Mouse (Mus musculus): Measurements from ENCODE around the gene Hddc2.

The Hddc2 gene

DNA sequence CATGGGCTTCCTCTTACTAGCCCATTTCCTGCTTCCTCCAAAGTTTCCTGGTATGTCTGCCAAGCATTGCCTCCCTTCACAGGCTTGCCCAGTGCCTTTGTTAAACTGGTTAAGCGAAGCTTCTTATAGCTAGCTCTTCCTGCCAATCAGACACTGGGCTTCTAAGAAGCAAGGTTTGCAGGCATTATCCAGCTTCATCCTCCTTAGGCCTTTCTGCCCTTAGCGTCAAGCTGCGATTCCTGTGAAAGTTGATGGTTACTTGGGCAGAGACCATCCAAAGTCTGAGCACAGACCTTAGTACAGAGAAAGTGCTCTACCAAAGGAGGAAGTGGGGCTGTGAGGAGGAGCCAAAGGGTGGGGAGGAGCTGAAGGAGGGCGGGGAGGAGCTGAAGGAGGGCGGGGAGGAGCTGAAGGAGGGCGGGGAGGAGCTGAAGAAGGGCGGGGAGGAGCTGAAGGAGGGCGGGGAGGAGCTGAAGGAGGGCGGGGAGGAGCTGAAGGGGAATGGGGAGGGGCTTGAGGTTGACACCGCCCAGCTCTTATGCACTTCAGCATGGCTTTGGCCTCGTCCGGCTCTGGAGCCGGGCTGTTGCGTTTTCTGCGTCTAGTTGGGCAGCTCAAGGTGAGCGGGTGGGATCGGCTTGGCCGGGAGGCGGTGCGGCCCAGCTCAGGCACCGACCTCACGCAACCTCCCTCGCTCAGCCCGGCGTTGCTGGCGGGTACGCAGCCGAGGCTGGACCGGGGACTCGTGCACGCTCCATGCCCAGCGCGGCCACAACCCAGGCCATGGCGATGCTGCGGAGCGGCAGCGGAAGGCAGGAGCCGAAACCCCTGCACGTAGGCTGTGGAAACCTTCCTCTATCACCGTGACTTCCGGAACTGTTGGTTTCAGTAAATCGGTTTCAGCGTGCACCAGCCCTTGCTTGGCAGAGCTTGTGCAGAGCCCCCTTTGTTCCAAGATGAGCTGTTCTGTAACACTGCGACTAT is at the start of gene Hddc2:
Gene Hddc2 (plus strand): TSS at position 519 of the 984 bp plus-strand sequence.
- peak; percentile 91 for DNase-seq (ENCODE audit: low read depth)

GRCm38 (mm10) chr10:31272738-31273137 is 40.4 kb upstream of the Hddc2 start:
- DNase-seq (ENCODE audit: low read depth) = no peak

DNA sequence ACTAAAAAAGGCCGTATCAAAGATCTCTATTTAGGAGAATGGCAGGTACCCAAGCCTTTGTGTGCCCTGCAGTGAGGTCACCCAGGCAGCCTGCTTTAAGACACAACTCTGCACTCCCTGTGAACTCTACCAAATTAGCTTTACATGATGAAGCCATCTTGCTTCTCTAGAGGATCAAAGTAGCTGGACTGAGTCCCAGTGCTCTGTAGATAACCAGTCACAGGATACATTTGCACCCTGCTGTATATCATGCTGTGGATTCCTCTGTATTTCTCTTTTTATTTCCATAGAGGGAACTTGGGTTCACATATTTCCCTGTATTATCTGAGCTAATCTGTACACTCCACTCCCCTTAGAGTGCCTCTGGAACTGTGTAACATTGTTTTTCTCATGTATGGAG is 40.0 kb upstream of the Hddc2 start:
- DNase-seq (ENCODE audit: low read depth) = no peak

- DNase-seq (ENCODE audit: low read depth) = no peak
Observed at GRCm38 (mm10) chr10:31287787-31288186, 25.4 kb upstream of the Hddc2 start.

DNA sequence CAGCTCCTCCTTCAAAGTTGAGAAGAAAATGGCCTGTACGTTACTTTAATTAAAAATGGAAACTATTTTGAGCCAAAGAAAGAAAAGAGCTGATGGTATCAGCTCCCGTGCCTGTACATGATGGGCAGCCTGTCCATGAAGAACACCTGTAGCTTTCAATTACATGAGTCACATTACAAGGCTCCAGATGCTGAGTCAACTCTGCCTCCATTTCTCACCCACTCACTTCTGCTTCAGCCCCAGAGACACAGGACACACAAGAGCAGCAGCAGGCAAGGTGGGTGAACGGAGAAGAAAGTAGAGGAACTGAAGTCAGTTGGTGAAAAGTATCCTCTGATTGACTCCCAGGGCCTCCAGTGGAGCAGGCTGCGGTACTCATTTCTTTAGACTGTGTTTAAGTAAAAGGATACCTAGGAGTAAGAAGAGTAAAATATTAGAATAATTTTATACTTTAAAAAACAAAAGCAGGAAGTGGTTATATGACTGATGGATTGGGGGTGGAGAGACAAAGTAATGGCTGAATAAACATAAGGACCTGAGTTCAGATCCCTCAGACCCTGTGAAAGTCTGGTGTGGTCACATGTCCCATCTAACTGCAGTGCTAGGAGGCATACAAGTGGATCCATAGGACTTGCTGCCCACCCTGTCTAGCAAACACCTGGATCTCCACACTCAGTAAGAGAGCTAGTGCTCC is 24.3 kb upstream of the Hddc2 start:
- no peak for DNase-seq (ENCODE audit: low read depth)

GRCm38 (mm10) chr10:31295705-31296104 is 17.5 kb upstream of the Hddc2 start:
- DNase-seq (ENCODE audit: low read depth) = no peak

- no peak for DNase-seq (ENCODE audit: low read depth)
Observed at GRCm38 (mm10) chr10:31296458-31296857, 16.7 kb upstream of the Hddc2 start.

DNA sequence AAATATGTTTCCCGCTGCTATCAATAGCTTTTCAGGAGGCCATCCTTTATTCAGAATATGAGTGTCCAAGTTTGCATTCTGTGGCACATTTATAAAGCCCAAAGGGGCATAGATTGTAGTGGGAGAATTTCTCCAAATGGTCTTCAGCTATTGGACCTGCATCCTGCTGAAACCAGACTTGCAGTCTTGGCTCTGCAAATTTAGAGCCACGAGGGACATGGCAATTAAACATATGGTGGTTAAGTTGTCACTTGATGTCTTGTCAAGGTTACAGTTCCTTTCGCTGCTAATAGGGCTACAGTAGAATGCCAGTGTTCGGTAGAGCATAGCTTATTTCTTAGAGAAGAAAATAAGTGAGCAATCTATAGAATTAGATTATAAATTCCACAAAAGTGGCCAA is 16.1 kb upstream of the Hddc2 start:
- DNase-seq (ENCODE audit: low read depth) = no peak

GRCm38 (mm10) chr10:31298263-31298662 is 14.9 kb upstream of the Hddc2 start:
- DNase-seq (ENCODE audit: low read depth) = no peak

DNA sequence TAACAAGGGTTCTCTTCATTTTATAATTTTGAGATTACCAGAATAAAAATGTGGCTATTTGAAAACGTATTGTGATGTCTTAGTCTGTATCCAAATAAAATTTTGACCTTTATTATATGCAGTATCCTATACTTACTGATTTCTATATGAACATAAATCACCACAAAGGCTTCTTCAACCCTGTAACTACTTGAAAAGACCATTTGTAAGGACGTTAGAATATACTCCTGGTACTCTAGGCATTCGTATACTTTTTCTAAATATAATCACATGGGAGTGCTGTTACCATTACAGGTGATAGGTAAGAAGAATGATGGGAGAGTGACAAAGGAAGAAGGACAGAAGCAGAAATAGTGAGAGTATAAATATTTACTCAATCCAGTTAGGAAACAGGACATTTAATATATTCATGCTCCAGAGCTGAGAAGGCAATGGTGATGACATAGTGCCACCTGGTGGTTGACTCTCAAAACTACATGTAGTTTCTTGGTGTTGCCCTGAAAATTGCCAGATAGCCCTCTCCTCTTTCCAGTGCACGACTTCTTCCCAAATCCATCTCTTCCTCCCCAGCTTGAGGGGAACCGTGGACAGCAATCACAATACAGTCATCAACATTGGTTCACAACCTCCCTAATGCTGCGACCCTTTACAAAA is 14.1 kb upstream of the Hddc2 start:
- peak; percentile 77 for DNase-seq (ENCODE audit: low read depth)

DNA sequence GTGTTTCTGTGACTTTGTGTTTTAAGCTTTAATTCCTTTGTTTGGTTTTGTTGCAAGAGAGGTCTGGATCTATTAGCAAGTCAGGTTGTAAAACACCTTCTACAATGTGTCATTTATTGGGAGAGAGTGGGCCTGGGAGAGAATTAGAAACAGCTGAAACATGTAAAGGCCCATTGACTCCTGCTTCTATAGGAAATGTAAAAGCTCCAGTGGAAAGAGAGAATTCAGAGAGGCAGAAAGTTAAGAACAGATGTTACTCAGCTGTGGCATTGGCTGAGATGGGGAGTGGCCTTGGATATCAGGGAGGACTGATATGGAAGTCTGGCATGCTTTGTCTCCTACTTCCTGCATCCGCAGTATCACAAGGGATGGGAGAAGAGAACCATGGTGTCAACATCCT is 12.9 kb upstream of the Hddc2 start:
- no peak for DNase-seq (ENCODE audit: low read depth)

DNA sequence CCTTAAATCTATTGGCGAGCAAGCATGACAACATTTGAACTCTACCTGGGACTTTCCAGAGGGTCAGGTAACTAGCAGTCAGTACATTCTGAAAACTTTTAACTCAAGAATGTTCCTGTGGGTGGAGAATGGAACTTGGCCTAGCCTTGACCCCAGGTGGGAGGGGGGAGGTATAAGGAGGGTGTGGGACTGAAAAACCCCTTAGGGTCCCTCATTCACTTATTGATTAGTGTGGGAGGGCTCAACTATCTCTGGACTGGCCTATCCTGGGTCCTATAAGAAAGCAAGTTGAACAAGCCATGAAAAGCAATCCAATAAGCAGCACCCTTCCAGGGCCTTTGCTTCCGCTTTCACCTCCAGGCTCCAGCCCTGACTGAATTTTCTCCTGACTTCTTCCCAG is 9.7 kb upstream of the Hddc2 start:
- DNase-seq (ENCODE audit: low read depth) = no peak

- DNase-seq (ENCODE audit: low read depth) = no peak
Observed at GRCm38 (mm10) chr10:31307024-31307598, 6.1 kb upstream of the Hddc2 start.

- no peak for DNase-seq (ENCODE audit: low read depth)
Observed at GRCm38 (mm10) chr10:31318491-31318890, 5.3 kb downstream of the Hddc2 start.

- no peak for DNase-seq (ENCODE audit: low read depth)
Observed at GRCm38 (mm10) chr10:31329436-31329835, 16.3 kb downstream of the Hddc2 start.

- no peak for DNase-seq (ENCODE audit: low read depth)
Observed at GRCm38 (mm10) chr10:31330286-31330962, 17.2 kb downstream of the Hddc2 start.

DNA sequence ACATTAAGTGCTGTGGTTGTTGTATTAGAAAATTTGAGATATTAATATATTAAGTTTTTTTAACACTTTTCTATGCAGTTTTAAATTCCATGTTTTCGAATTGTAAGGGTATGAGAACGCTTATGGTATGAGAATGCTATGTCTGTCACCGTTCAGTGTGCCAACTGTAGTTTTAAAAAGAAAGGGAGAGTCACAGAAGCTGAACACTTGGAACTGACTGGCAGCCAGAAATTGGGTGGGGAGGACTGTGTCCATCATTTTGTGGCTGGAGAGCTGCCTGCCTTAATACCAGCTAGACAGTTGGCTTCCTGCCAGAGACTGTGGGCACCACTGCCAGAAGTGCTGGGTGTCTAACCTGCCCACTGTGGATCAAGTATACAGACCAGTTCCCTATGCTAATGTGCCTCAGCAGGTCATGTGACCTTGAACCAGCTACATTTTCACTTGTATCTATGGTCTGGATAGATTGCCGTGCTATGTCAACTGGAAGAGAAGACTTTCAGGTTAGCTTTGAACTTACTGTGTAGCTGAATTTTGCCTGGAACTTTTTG is 18.1 kb downstream of the Hddc2 start:
- DNase-seq (ENCODE audit: low read depth) = no peak

GRCm38 (mm10) chr10:31336432-31336831 is 23.2 kb downstream of the Hddc2 start:
- no peak for DNase-seq (ENCODE audit: low read depth)

DNA sequence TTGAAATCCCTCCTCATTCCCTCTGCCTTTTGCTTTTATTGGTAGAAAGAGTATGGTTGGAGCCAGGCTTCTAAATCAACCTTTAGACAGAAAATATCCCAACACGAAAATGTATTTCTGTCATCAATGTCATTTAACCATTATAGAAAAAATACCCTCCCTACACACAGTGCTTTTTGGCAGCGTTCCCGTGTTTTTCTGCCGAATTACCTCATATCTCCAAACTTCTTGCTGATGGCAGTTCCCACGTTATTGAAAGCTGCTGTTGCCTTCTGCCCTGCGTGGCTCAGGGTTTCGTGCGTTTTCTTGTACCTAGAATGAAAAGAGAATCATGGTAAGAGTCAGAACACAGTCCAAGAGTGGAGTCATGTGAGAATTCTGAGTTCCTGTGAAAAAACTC is 33.2 kb downstream of the Hddc2 start:
- no peak for DNase-seq (ENCODE audit: low read depth)

DNA sequence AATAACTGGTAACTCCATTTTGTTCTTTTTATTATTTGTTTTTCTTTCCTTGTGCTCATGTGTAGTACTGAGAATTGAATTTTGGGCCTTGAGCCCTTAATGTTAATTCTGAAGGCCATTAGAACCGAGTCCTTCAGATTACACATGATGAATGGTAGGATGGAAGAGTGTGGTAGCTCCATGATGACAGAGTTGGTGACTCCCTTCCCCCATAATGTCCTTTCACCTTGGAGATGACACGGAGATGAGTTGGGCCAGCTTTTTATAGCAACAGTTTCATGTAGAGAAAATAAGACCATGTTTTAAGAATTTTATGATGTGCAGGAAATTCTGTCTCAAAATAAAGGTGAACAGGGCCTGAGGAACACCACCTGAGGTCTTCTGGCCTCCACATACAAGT is 37.9 kb downstream of the Hddc2 start:
- no peak for DNase-seq (ENCODE audit: low read depth)

GRCm38 (mm10) chr10:31352845-31353427 is 39.8 kb downstream of the Hddc2 start:
- no peak for DNase-seq (ENCODE audit: low read depth)
